Mouse (Mus musculus) brain, embryonic 18.5 days (tissue): Measurements from ENCODE around the gene Hmg20b.
A peak's percentile ranks its signal among the peaks of the same experiment; 100 is the strongest.

Source experiments
- DNase-seq: peaks from one replicate; pipeline ENCODE4 v3.0.0-alpha.2; 2012; ENCODE audit warnings: low read depth, low spot score

The Hmg20b gene

GRCm38 (mm10) chr10:81350351-81351063 lies at the start of gene Hmg20b:
Gene Hmg20b (minus strand): TSS chr10:81350480.
- DNase-seq = peak; percentile 99

GRCm38 (mm10) chr10:81399798-81400308 lies 49.6 kb upstream of the Hmg20b start:
- no peak for DNase-seq

- no peak for DNase-seq
These were observed 49.0 kb upstream of the Hmg20b start for GRCm38 (mm10) chr10:81399296-81399695.

- DNase-seq = no peak
These were observed 46.5 kb upstream of the Hmg20b start for GRCm38 (mm10) chr10:81396749-81397148.

- no peak for DNase-seq
These were observed 45.6 kb upstream of the Hmg20b start for GRCm38 (mm10) chr10:81395865-81396264.

GRCm38 (mm10) chr10:81395127-81395526 lies 44.8 kb upstream of the Hmg20b start:
- DNase-seq = no peak

- no peak for DNase-seq
These were observed 43.3 kb upstream of the Hmg20b start for GRCm38 (mm10) chr10:81393456-81394063.

GRCm38 (mm10) chr10:81392781-81393185 lies 42.5 kb upstream of the Hmg20b start, which contains the start of gene Smim24:
Gene Smim24 (plus strand): TSS chr10:81393051.
- no peak for DNase-seq

- no peak for DNase-seq
These were observed 42.0 kb upstream of the Hmg20b start for GRCm38 (mm10) chr10:81392270-81392669.

- DNase-seq = no peak
These were observed 40.3 kb upstream of the Hmg20b start for GRCm38 (mm10) chr10:81390678-81390965.

- no peak for DNase-seq
These were observed 39.8 kb upstream of the Hmg20b start for GRCm38 (mm10) chr10:81389801-81390677.

- DNase-seq = no peak
These were observed 39.1 kb upstream of the Hmg20b start for GRCm38 (mm10) chr10:81389373-81389772.

- no peak for DNase-seq
These were observed 38.3 kb upstream of the Hmg20b start, which contains the start of gene Gm48552 for GRCm38 (mm10) chr10:81388505-81389055. Gene Gm48552 (plus strand): TSS chr10:81389005.

GRCm38 (mm10) chr10:81387716-81388115 lies 37.4 kb upstream of the Hmg20b start:
- no peak for DNase-seq

GRCm38 (mm10) chr10:81385603-81386306 lies 35.5 kb upstream of the Hmg20b start:
- DNase-seq = no peak

GRCm38 (mm10) chr10:81384605-81384982 lies 34.3 kb upstream of the Hmg20b start:
- DNase-seq = no peak

GRCm38 (mm10) chr10:81383802-81384604 lies 33.7 kb upstream of the Hmg20b start, which contains the start of the genes Dohh and Gm48551:
Gene Dohh (plus strand): TSS chr10:81384428.
Gene Gm48551 (plus strand): TSS chr10:81384466.
- peak; percentile 97 for DNase-seq

- no peak for DNase-seq
These were observed 31.8 kb upstream of the Hmg20b start for GRCm38 (mm10) chr10:81382039-81382438.

GRCm38 (mm10) chr10:81379809-81380378 lies 29.6 kb upstream of the Hmg20b start:
- DNase-seq = no peak

- DNase-seq = no peak
These were observed 28.9 kb upstream of the Hmg20b start for GRCm38 (mm10) chr10:81379183-81379553.
